Mouse (Mus musculus): Measurements from ENCODE around the gene Zfp653.
"Not testable (repeated sequence)": the region's sequence is repeated elsewhere in the genome, so short reads cannot be mapped to it uniquely, and the experiment has no call there.

Zfp653 gene

GRCm38 (mm10) chr9:22084667-22085021 is 13.5 kb upstream of the Zfp653 start:
- Histone ChIP-seq H3K4me3 (replicated peaks; ENCODE audit: low read length) (peak overlapping the region; percentile 95), H3K4me1 (replicated peaks; ENCODE audit: low read depth, low read length) (peaks cover 25% of the 10 kb centered on the region), H3K36me3 (ENCODE audit: insufficient read depth, low read length) (peaks cover 40% of the 10 kb centered on the region), H3K27me3 (ENCODE audit: insufficient read depth, low read length) (no peaks in the 10 kb centered on the region), H3K9me3 (ENCODE audit: low read length) (no peaks in the 10 kb centered on the region)
- no peak for TF ChIP-seq CTCF (conservative IDR thresholded peaks at IDR 0.05; ENCODE audit: low read length)
- TF ChIP-seq POU5F1 (IDR thresholded peaks at IDR 0.05; ENCODE audit: borderline replicate concordance, low read length), result no peak
- no peak for TF ChIP-seq NANOG (IDR thresholded peaks at IDR 0.05; ENCODE audit: borderline replicate concordance, low read length)

- Histone ChIP-seq H3K4me1 (replicated peaks; ENCODE audit: low read depth, low read length) (peaks cover 37% of the 10 kb centered on the region), H3K4me3 (replicated peaks; ENCODE audit: low read length) (peak overlapping the region; percentile 70), H3K27me3 (ENCODE audit: insufficient read depth, low read length) (no peaks in the 10 kb centered on the region), H3K9me3 (ENCODE audit: low read length) (no peaks in the 10 kb centered on the region), H3K36me3 (ENCODE audit: insufficient read depth, low read length) (peaks cover 76% of the 10 kb centered on the region)
- TF ChIP-seq POU5F1 (IDR thresholded peaks at IDR 0.05; ENCODE audit: borderline replicate concordance, low read length), result no peak
- TF ChIP-seq CTCF (conservative IDR thresholded peaks at IDR 0.05; ENCODE audit: low read length), result no peak
- no peak for TF ChIP-seq NANOG (IDR thresholded peaks at IDR 0.05; ENCODE audit: borderline replicate concordance, low read length)
Measured at GRCm38 (mm10) chr9:22076223-22076622, 5.0 kb upstream of the Zfp653 start.

- Histone ChIP-seq H3K4me3 (replicated peaks; ENCODE audit: low read length) (peak overlapping the region; percentile 70), H3K36me3 (ENCODE audit: insufficient read depth, low read length) (peaks cover 73% of the 10 kb centered on the region), H3K4me1 (replicated peaks; ENCODE audit: low read depth, low read length) (peaks cover 37% of the 10 kb centered on the region)
- H3K27me3 ChIP-seq (ENCODE audit: insufficient read depth, low read length); H3K9me3 ChIP-seq (ENCODE audit: low read length): not testable (repeated sequence)
Measured at GRCm38 (mm10) chr9:22075778-22076177, 4.6 kb upstream of the Zfp653 start.

GRCm38 (mm10) chr9:22072276-22072675 is 1.1 kb upstream of the Zfp653 start:
- TF ChIP-seq POU5F1 (IDR thresholded peaks at IDR 0.05; ENCODE audit: borderline replicate concordance, low read length) (no peak), NANOG (IDR thresholded peaks at IDR 0.05; ENCODE audit: borderline replicate concordance, low read length) (no peak), CTCF (conservative IDR thresholded peaks at IDR 0.05; ENCODE audit: low read length) (no peak)
- H3K4me1 ChIP-seq (replicated peaks; ENCODE audit: low read depth, low read length), result peaks cover 49% of the 10 kb centered on the region
- H3K27me3 ChIP-seq (ENCODE audit: insufficient read depth, low read length), result no peaks in the 10 kb centered on the region
- H3K9me3 ChIP-seq (ENCODE audit: low read length), result no peaks in the 10 kb centered on the region
- peaks cover 70% of the 10 kb centered on the region for H3K36me3 ChIP-seq (ENCODE audit: insufficient read depth, low read length)
- H3K4me3 ChIP-seq (replicated peaks; ENCODE audit: low read length), result peak overlapping the region; percentile 95; the same call in 1 of the 2 replicates

GRCm38 (mm10) chr9:22069881-22070553 is 1.2 kb downstream of the Zfp653 start:
- Histone ChIP-seq H3K36me3 (ENCODE audit: insufficient read depth, low read length) (peaks cover 80% of the 10 kb centered on the region), H3K27me3 (ENCODE audit: insufficient read depth, low read length) (no peaks in the 10 kb centered on the region), H3K4me3 (replicated peaks; ENCODE audit: low read length) (peak overlapping the region; percentile 95), H3K9me3 (ENCODE audit: low read length) (no peaks in the 10 kb centered on the region), H3K4me1 (replicated peaks; ENCODE audit: low read depth, low read length) (peaks cover 48% of the 10 kb centered on the region)
- no peak for TF ChIP-seq POU5F1 (IDR thresholded peaks at IDR 0.05; ENCODE audit: borderline replicate concordance, low read length)
- TF ChIP-seq CTCF (conservative IDR thresholded peaks at IDR 0.05; ENCODE audit: low read length), result no peak
- TF ChIP-seq NANOG (IDR thresholded peaks at IDR 0.05; ENCODE audit: borderline replicate concordance, low read length), result no peak

- no peak for TF ChIP-seq CTCF (conservative IDR thresholded peaks at IDR 0.05; ENCODE audit: low read length)
- TF ChIP-seq POU5F1 (IDR thresholded peaks at IDR 0.05; ENCODE audit: borderline replicate concordance, low read length), result no peak
- no peak for TF ChIP-seq NANOG (IDR thresholded peaks at IDR 0.05; ENCODE audit: borderline replicate concordance, low read length)
- H3K27me3 ChIP-seq (ENCODE audit: insufficient read depth, low read length), result no peaks in the 10 kb centered on the region
- peaks cover 80% of the 10 kb centered on the region for H3K36me3 ChIP-seq (ENCODE audit: insufficient read depth, low read length)
- H3K9me3 ChIP-seq (ENCODE audit: low read length), result no peaks in the 10 kb centered on the region
- no peak overlapping the region for H3K4me3 ChIP-seq (replicated peaks; ENCODE audit: low read length)
- H3K4me1 ChIP-seq (replicated peaks; ENCODE audit: low read depth, low read length), result peaks cover 41% of the 10 kb centered on the region
Measured at GRCm38 (mm10) chr9:22067195-22067594, 4.0 kb downstream of the Zfp653 start.

GRCm38 (mm10) chr9:22066433-22066832 is 4.7 kb downstream of the Zfp653 start:
- peak; percentile 89 for TF ChIP-seq CTCF (conservative IDR thresholded peaks at IDR 0.05; ENCODE audit: low read length)
- TF ChIP-seq POU5F1 (IDR thresholded peaks at IDR 0.05; ENCODE audit: borderline replicate concordance, low read length), result no peak
- no peak for TF ChIP-seq NANOG (IDR thresholded peaks at IDR 0.05; ENCODE audit: borderline replicate concordance, low read length)
- H3K36me3 ChIP-seq (ENCODE audit: insufficient read depth, low read length), result peaks cover 84% of the 10 kb centered on the region
- H3K9me3 ChIP-seq (ENCODE audit: low read length), result no peaks in the 10 kb centered on the region
- H3K4me3 ChIP-seq (replicated peaks; ENCODE audit: low read length), result no peak overlapping the region
- H3K4me1 ChIP-seq (replicated peaks; ENCODE audit: low read depth, low read length), result peaks cover 34% of the 10 kb centered on the region
- H3K27me3 ChIP-seq (ENCODE audit: insufficient read depth, low read length), result no peaks in the 10 kb centered on the region

GRCm38 (mm10) chr9:22065642-22066041 is 5.5 kb downstream of the Zfp653 start:
- Histone ChIP-seq H3K27me3 (ENCODE audit: insufficient read depth, low read length) (no peaks in the 10 kb centered on the region), H3K9me3 (ENCODE audit: low read length) (no peaks in the 10 kb centered on the region), H3K36me3 (ENCODE audit: insufficient read depth, low read length) (peaks cover 92% of the 10 kb centered on the region), H3K4me3 (replicated peaks; ENCODE audit: low read length) (no peak overlapping the region), H3K4me1 (replicated peaks; ENCODE audit: low read depth, low read length) (peaks cover 33% of the 10 kb centered on the region)
- no peak for TF ChIP-seq NANOG (IDR thresholded peaks at IDR 0.05; ENCODE audit: borderline replicate concordance, low read length)
- no peak for TF ChIP-seq POU5F1 (IDR thresholded peaks at IDR 0.05; ENCODE audit: borderline replicate concordance, low read length)
- TF ChIP-seq CTCF (conservative IDR thresholded peaks at IDR 0.05; ENCODE audit: low read length), result no peak

- H3K4me1 ChIP-seq (replicated peaks; ENCODE audit: low read depth, low read length), result peaks cover 25% of the 10 kb centered on the region
- H3K27me3 ChIP-seq (ENCODE audit: insufficient read depth, low read length), result no peaks in the 10 kb centered on the region
- H3K9me3 ChIP-seq (ENCODE audit: low read length), result no peaks in the 10 kb centered on the region
- H3K4me3 ChIP-seq (replicated peaks; ENCODE audit: low read length), result no peak overlapping the region
- no peak for TF ChIP-seq NANOG (IDR thresholded peaks at IDR 0.05; ENCODE audit: borderline replicate concordance, low read length)
- no peak for TF ChIP-seq CTCF (conservative IDR thresholded peaks at IDR 0.05; ENCODE audit: low read length)
- no peak for TF ChIP-seq POU5F1 (IDR thresholded peaks at IDR 0.05; ENCODE audit: borderline replicate concordance, low read length)
- peaks cover 92% of the 10 kb centered on the region for H3K36me3 ChIP-seq (ENCODE audit: insufficient read depth, low read length)
Measured at GRCm38 (mm10) chr9:22064341-22064740, 6.8 kb downstream of the Zfp653 start.

All from E14TG2a.4 (cell line).